Mouse (Mus musculus) bone marrow macrophage, adult 2 months (primary cell): ENCODE results near the gene Disp2. TPM values are rescaled to one million over a fixed set of nuclear protein-coding genes. Genes with fewer than 3 reads are reported as not detected.

Experiments used
- H3K27ac ChIP-seq: 2 replicates; pipeline ENCODE4 v1.5.1; 2012; ENCODE audit warnings: low read depth, low read length; ENCODE audit not compliant: insufficient read depth
- H3K4me1 ChIP-seq: 2 replicates; pipeline ENCODE4 v1.6.1; 2012; ENCODE audit warnings: low read length; ENCODE audit not compliant: control insufficient read depth, insufficient read depth
- H3K4me3 ChIP-seq: 2 replicates; pipeline ENCODE4 v1.5.1; 2012; ENCODE audit warnings: mild to moderate bottlenecking, low read length, moderate library complexity; ENCODE audit not compliant: insufficient read depth
- CTCF ChIP-seq: IDR thresholded peaks from 2 replicates; pipeline ENCODE4 v1.5.1; 2012; ENCODE audit warnings: low read depth, mild to moderate bottlenecking, low read length, moderate library complexity
- POLR2A ChIP-seq: IDR thresholded peaks from 2 replicates; pipeline ENCODE4 v1.6.1; 2012; ENCODE audit warnings: mild to moderate bottlenecking, low read depth, low read length, borderline replicate concordance
- polyA plus RNA-seq: library from polyadenylated mRNA; stranded (reverse); fragments of >200 nt; gene quantifications from 2 replicates; pipeline ENCODE4 v1.2.4, GENCODE M21; 2012; ENCODE audit not compliant: missing spikeins, insufficient read depth, insufficient read length

Gene Disp2
- polyA plus RNA-seq, 1 experiment: not detected

DNA sequence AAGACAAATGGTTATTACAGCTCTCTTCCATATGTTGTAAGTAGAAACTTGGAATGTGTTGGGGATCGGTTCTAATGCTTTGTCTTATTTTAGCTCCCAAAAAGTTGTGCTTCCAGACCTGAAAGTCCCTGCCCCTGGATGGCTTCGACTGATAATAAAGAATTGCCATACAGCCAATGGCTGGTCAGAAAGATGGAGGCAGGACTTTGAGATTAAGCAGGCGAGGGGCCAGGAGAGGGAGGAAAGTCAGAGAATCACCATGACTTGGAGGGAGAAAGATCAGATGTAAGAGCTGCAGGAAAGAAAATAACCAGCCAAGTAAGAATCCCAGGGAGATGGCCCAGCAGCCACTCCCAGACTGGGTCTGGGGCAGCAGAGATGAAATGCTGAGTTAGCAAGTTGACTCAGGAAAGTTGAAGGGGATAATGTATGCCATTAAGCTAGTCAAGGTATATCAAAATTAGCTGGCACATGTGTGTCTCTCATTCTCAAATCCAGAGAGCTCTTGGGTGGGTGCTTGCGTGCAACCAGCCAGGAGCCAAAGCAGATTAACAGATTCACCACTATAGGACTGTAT lies 23.1 kb downstream of the Disp2 start:
- Histone ChIP-seq H3K4me1 (peaks cover 10% of the 10 kb centered on the region), H3K27ac (no peak overlapping the region), H3K4me3 (no peak overlapping the region)

DNA sequence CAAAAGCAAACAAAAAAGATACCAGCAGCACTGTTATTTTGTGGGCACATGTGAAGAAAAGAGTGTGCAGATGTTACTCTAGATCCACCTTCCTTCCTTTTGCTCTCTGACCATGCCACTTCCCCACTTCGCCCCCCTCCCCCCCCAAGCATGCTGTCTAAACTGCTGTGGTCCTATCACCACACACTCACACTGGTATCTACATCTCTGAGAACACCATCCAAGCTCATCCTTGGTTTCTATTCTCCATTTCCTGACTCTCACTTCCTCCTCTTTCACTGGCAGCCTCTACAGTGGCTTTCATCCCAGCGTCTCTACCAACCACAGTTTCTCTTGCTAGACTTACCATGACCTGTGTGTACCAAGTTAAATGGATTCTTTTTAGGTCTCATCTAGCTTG lies 25.0 kb downstream of the Disp2 start:
- Histone ChIP-seq H3K27ac (no peak overlapping the region), H3K4me3 (no peak overlapping the region), H3K4me1 (peaks cover 10% of the 10 kb centered on the region)
- TF ChIP-seq POLR2A (no peak), CTCF (no peak)

More for the DNA sequence above, 23.1 kb downstream of the Disp2 start:
- TF ChIP-seq CTCF: no peak

DNA sequence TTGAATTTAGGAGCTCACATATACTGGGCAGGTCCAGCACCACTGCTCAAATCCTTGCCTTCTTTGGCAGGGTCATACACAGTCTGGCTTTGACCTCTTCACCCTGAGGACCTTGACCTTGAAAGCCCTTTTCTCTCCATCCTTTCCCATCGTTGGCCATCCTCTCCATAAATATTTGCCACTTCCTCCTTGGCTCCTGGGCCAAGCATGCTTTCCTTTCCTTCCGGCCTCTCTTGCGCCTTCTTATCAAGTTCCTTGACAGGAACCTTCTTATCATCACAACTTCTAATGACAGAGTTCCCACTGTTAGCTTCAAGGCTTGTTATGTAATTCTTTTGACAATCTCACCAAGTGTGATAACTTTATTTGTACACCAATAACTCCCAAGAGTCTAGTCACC lies 25.6 kb downstream of the Disp2 start:
- H3K4me3 ChIP-seq: no peak overlapping the region
- TF ChIP-seq POLR2A (no peak), CTCF (no peak)
- H3K27ac ChIP-seq: no peak overlapping the region
- H3K4me1 ChIP-seq: peaks cover 10% of the 10 kb centered on the region

DNA sequence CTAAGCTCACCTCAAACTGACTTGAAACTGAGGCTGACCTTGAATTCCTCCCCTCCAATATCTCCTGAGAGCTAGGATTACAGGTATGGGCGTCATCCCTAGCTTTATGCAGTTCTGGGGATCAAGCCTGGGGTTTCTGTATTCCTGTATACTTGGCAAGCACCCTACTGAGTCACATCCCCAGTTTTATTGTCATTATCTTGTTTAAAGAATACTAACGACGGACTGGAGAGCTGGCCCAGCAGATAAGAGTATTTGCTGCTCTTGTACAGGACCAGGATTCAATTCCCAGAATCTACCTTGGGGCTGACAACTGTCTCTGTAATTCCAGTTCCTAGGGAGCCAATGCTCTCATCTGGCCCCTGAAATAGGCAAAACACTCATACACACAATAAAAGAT lies 26.2 kb downstream of the Disp2 start:
- TF ChIP-seq CTCF: no peak
- TF ChIP-seq POLR2A: no peak
- peaks cover 10% of the 10 kb centered on the region for H3K4me1 ChIP-seq
- no peak overlapping the region for H3K4me3 ChIP-seq
- no peak overlapping the region for H3K27ac ChIP-seq

DNA sequence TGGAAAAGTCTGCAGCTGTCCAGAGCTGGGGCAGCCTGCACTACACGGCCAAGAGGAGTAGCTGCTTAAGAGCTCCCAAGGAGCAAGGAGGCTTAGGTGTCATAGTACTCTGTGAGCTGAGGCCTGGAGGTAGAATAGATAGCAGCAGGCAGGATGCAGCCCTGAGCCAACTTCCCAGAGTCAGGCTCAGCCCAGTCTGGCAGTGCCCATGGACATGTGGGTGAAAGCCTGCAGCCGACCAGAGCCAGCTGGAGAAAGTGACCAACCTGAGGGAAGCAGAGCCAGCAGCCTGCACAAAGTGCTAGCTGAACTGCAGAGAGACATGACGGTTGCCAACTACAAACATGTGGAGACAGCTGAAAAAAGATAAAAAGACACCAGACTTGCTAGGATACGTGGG lies 27.3 kb downstream of the Disp2 start:
- no peak for TF ChIP-seq CTCF
- no peak for TF ChIP-seq POLR2A
- H3K27ac ChIP-seq: no peak overlapping the region
- H3K4me1 ChIP-seq: peaks cover 10% of the 10 kb centered on the region
- H3K4me3 ChIP-seq: no peak overlapping the region

DNA sequence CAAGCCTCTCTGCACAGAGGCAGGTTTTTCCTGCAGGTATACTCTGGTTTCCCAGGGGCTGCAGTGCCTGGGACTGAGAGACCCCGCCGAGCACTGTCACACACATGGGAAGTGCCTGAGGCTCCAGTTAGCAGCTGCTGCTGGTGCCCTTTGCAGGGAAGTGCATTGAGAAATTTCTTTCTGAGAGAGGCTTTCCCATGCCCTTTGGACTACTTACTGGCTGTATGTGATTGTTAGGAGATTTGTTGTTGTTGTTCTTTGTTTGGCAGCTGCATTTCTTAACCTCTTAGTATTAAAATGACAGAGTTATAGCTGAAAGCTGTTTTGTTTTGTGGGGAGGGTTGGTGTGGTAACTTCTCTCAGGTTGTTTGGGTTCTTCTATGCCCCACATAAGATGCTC lies 31.3 kb downstream of the Disp2 start:
- TF ChIP-seq CTCF: no peak
- no peak for TF ChIP-seq POLR2A
- Histone ChIP-seq H3K4me1 (peaks cover 4% of the 10 kb centered on the region), H3K27ac (no peak overlapping the region), H3K4me3 (no peak overlapping the region)

DNA sequence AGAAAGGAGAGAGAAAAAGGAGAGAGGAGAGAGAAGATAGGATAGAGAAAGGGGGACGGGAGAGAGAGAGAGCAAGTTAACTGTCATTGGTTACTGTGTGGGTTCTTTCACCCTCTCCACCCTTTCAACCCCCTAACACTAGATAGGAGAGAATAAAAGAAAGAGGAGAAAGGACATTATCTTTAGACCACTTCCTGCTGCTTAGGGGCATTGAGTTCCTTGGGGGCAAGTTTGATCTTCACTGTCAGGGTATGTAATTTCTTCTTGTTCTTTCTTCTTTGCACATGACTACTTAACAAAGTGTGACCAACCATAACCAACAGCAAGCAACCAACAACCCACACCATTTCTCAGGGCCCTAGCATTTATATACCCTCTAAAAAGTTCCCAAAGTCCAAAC lies 33.2 kb downstream of the Disp2 start:
- H3K4me3 ChIP-seq: no peak overlapping the region
- H3K27ac ChIP-seq: no peak overlapping the region
- H3K4me1 ChIP-seq: peaks cover 4% of the 10 kb centered on the region
- TF ChIP-seq CTCF: no peak
- TF ChIP-seq POLR2A: no peak

DNA sequence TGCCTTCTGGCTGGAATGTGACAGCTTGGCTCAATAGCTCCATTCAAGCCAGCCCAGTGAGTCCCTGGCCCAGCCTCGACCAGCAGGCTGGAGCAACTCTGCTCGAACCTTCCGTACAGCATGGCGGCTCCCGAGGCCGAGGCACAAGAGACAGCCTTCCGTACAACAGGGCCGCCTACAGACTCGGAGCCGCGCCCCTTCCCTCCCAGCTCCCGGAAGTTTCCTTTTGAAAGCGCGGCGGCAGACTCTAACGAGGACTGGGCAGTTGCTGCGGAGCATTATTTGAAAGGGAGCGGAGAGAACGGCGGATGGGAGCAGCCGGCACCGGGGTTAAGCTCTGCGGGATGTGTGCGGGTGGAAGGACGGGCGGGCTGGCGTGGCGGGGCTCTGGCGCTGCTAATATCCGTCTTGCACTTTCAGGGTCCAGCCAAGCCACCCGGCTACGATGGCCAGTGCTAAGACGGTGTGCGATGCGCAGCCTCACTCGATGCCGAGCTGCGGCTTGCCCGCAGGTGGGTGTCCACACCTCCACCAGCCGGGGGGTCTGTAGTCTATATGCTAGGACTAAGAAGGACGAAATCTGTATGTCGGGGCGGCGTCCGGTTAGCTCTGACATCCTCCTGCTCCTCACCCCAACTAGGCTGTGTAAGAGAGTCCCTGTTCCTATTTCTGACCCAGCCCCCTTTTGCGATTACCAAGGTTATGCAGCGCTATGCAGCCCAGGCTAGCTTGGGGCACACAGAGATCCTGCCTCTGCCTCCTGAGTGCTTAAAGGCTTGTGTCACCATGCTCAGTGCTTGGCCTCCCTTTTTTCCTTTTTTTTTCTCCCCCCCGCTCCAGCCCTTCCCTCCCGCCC lies 34.7 kb downstream of the Disp2 start, which contains the start of gene Knstrn:
Knstrn (plus strand) TSS at position 23 of the 856 bp plus-strand sequence.
- Histone ChIP-seq H3K27ac (peak within 1 kb of the TSS; percentile 21), H3K4me3 (peak within 1 kb of the TSS; percentile 88), H3K4me1 (peaks cover 4% of the 10 kb centered on the region)
- no peak for TF ChIP-seq POLR2A
- no peak for TF ChIP-seq CTCF

DNA sequence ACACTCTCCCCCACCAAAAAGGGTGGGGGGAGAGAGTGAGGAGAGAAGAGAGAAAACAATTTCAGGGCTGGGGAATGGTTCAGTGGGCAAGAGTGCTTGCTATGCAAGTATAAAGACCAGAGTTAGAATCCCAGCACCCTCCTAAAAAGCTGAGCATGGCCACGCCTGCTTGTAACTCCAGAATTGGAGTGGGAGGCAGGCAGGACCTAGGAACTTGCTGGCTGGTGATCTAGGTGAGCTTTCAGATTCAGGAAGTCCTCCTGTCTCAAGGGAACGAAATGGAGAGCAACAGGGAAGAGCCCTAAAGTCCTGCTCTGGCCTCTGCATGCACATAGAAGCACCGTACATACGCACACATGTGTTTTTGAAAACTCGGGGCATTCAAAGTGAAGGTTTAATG lies 43.3 kb downstream of the Disp2 start:
- H3K4me3 ChIP-seq: no peak overlapping the region
- no peaks in the 10 kb centered on the region for H3K4me1 ChIP-seq
- TF ChIP-seq POLR2A (no peak), CTCF (no peak)
- H3K27ac ChIP-seq: no peak overlapping the region

DNA sequence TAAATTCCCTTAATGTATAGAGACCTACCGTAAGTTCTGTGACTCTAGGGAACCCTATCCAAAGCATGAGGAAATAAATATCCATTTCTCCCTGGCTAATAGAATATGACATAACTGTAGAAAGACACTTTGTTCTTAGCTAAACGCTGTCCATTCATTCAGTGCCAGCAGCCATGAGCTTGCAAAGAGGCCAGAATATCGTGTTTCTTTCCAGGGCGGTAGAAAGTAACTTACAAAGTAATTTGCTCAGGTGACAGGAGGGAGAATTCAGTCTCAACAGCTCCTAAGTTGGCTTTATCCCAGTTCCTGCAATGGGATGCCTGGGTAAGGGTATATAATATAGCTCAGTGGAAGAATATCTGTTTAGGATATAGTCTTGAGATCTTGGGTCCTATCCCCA lies 44.9 kb downstream of the Disp2 start:
- no peak overlapping the region for H3K27ac ChIP-seq
- TF ChIP-seq POLR2A (no peak), CTCF (no peak)
- no peaks in the 10 kb centered on the region for H3K4me1 ChIP-seq
- no peak overlapping the region for H3K4me3 ChIP-seq
